Mouse (Mus musculus): ENCODE results near the gene Cdc42bpb.

DNA sequence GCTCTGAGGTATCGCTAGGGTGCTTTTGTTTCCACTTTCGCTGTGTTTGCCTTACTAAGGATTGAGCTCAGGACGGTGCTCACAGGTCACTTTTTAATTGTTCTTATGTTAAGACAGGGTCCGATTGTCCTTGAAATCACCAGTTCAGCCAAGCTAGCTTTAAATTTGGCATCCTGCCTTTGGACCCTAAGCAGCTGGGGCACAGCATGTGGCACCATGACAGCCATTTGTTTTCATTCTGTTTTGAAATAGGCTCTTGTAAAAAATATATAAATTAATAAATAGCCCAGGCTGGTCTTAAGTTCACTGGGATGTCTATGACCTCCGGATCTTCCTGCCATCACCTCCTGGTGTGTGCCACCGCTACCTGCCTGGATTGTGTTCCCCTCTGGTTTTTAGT is 132.4 kb downstream of the Cdc42bpb start:
- TF ChIP-seq POLR2A (IDR thresholded peaks at IDR 0.05; ENCODE audit: borderline replicate concordance, extremely low read depth, low read depth, low read length) (no peak), CTCF (IDR thresholded peaks at IDR 0.05; ENCODE audit: insufficient read depth, low read length) (no peak)
